Mouse (Mus musculus) limb, embryonic 13.5 days (tissue): ENCODE data around the gene Tubb2b. TPM values are rescaled to one million over a fixed set of nuclear protein-coding genes. Genes with fewer than 3 reads are reported as not detected.
A peak's percentile ranks its signal among the peaks of the same experiment; 100 is the strongest.

Source experiments
- ATAC-seq: fragments of 200-750 bp; cut with Nextera tagmentation; 2 replicates; pipeline ENCODE4 v1.8.0; 2017; ENCODE audit warnings: low read depth, moderate number of reproducible peaks, moderate TSS enrichment; ENCODE audit not compliant: low FRiP score
- H3K27ac ChIP-seq: fragments of 300-500 bp; sonication (generic); 2 replicates; pipeline ENCODE4 v1.5.1; 2015; ENCODE audit warnings: inconsistent platforms, mild to moderate bottlenecking, moderate library complexity
- H3K27me3 ChIP-seq: fragments of 300-500 bp; sonication (generic); 2 replicates; pipeline ENCODE4 v1.6.1; 2015; ENCODE audit warnings: mild to moderate bottlenecking, inconsistent platforms
- H3K36me3 ChIP-seq: fragments of 300-500 bp; sonication (generic); 2 replicates; pipeline ENCODE4 v1.6.1; 2015; ENCODE audit warnings: inconsistent platforms, mild to moderate bottlenecking, moderate library complexity
- H3K4me1 ChIP-seq: fragments of 300-500 bp; sonication (generic); 2 replicates; pipeline ENCODE4 v1.6.1; 2015; ENCODE audit warnings: inconsistent platforms
- H3K4me2 ChIP-seq: fragments of 300-500 bp; sonication (generic); replicated peaks from 2 replicates; pipeline ENCODE4 v1.6.1; 2015; ENCODE audit warnings: inconsistent platforms, mild to moderate bottlenecking, moderate library complexity
- H3K4me3 ChIP-seq: fragments of 300-500 bp; sonication (generic); 2 replicates; pipeline ENCODE4 v1.5.1; 2015; ENCODE audit warnings: moderate library complexity, mild to moderate bottlenecking, inconsistent platforms
- H3K9ac ChIP-seq: fragments of 300-500 bp; sonication (generic); 2 replicates; pipeline ENCODE4 v1.6.1; 2015; ENCODE audit warnings: mild to moderate bottlenecking, inconsistent platforms
- H3K9me3 ChIP-seq: fragments of 300-500 bp; sonication (generic); 2 replicates; pipeline ENCODE4 v1.6.1; 2016; ENCODE audit warnings: inconsistent platforms
- WGBS: fragments of 180-500 bp; shearing (Covaris S2); methylation state at CpG from one replicate; pipeline ENCODE4 v1.1.7; 2015; 5-methylcytosine and 5-hydroxymethylcytosine counted together
- polyA plus RNA-seq: library from polyadenylated mRNA; unstranded; fragments of >200 nt; fragmentation: Nextera tagmentation; extraction: Ambion mirVana; gene quantifications from 2 replicates; pipeline ENCODE4 v1.2.1, GENCODE M21; 2015

Tubb2b gene
- polyA plus RNA-seq, 1 experiment from 2014 or later = 40.1 TPM

DNA sequence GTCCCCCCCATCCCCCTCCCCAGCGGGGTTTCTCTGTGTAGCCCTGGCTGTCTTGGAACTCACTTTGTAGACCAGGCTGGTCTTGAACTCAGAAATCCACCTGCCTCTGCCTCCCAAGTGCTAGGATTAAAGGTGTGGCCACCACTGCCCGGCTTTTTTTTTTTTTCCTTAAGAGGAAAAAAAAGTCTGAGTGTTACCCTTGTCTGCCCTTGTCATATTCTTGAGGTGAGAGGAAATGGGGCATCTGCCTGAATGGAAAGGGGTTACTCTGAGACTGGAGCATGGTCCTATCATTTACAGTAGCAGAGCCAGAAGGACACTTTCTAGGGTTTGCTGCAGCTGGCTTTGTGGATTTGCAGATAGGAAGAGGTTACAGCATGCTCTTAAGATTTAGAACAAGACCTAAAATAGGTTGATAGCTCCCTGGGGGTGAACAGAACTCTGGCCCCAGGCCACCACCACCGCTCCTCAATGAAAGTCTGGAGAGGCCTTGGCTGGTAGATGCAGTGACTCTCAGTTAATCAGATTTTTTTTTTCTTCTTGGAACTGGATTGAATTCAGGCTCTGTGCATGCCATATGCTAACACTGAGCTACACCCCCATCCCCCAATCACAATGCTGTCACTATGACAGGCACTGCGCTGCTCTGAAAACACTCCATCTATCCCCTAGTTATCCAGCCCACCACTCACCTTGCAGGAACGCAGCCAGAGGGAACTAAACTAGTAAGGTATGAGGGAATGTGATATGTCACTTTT lies 23.2 kb upstream of the Tubb2b start:
- WGBS = 85% methylated on average over 4 of the region's 5 CpGs
- Histone ChIP-seq H3K27me3 (no peaks in the 10 kb centered on the region), H3K36me3 (no peaks in the 10 kb centered on the region), H3K9me3 (no peaks in the 10 kb centered on the region), H3K4me1 (peaks cover 41% of the 10 kb centered on the region), H3K4me2 (no peak overlapping the region), H3K9ac (no peak overlapping the region), H3K4me3 (no peak overlapping the region), H3K27ac (peak overlapping the region; percentile 15; the same call in 1 of the 2 replicates)
- ATAC-seq = no peak

DNA sequence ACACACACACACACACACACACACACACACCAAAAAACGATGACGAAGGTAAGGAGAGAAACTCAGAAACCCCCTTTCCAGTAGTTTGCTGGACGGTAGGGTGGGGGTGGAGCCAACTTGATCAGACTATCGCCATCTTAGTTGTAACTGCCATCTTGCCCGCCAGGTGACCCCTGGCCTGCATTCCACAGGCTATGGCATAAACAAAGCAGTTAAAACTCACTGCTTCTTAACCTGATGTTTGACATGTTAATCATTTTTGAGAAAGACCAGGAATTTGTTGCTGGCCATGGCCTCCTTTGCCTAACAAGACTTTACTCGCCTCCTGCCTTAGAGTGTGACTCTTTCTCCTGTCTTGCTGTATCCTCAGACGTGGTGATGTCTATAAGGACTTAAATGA lies 22.4 kb upstream of the Tubb2b start:
- no peak for ATAC-seq
- H3K27ac ChIP-seq = no peak overlapping the region
- H3K4me3 ChIP-seq = no peak overlapping the region
- H3K9me3 ChIP-seq = no peaks in the 10 kb centered on the region
- no peaks in the 10 kb centered on the region for H3K27me3 ChIP-seq
- no peaks in the 10 kb centered on the region for H3K36me3 ChIP-seq
- 60% methylated on average over 7 of the region's 7 CpGs for WGBS
- no peak overlapping the region for H3K4me2 ChIP-seq
- H3K4me1 ChIP-seq = peaks cover 41% of the 10 kb centered on the region
- H3K9ac ChIP-seq = no peak overlapping the region

DNA sequence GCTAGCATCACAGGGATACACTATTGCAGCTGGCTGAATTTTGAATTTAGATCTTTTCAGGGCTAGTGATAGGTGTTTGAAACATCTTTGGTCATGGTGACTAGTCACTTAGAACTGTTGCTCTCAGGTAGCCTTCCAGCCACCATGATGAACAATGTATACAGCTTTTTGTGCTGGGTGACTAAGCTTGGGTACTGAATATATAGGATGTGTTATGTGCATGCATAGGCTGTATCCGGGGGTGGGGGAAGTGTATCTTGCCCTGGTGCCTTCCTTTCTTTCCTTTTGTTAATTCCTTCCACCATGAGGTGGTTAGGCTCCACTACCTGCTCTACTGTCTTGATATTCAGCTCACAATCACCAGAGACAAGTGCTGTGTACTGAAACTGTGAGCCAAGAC lies 21.2 kb upstream of the Tubb2b start:
- Histone ChIP-seq H3K4me1 (peaks cover 35% of the 10 kb centered on the region), H3K36me3 (no peaks in the 10 kb centered on the region), H3K4me3 (no peak overlapping the region), H3K4me2 (no peak overlapping the region), H3K9me3 (no peaks in the 10 kb centered on the region), H3K9ac (no peak overlapping the region), H3K27me3 (no peaks in the 10 kb centered on the region), H3K27ac (no peak overlapping the region)
- 95% methylated on average over 1 of the region's 1 CpGs for WGBS
- ATAC-seq = no peak

DNA sequence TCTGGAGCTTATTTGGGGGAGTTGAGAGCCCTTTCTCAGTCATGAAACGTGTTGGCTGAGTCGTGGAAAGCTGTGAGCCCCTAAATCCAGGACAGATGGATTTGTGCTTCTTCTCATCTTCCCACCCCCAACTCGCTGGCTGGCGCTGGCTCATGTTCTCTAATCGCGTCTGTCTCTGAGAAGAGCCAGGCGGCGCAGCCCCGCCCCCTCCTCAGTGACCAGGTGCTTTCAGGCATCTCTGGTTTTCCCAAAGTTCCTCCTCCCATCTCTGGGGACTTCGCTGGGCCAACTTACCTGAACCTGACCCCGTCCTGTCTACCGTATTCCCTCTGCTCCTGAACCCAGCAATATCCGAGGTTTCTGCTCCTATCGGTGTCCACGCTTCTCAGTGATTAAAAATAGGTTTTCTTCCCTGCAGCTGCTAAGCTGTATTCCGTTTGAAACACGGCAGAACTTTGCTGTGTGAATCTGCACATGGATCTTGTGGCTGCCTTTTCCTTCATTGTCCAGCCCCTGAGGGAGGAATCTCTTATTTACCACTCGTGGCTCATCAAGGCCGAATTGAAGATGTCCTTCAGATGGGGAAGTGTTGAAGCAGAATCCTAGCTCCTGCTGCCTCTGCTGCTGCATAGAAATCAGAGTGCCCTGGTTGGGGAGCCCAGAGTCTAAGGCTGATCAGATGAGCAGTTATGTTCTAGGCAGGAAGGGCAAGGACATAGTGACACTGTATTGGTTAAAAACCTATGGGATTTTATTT lies 20.2 kb upstream of the Tubb2b start:
- H3K4me3 ChIP-seq = peak overlapping the region; percentile 20; the same call in 1 of the 2 replicates
- peak; percentile 17; the same call in 1 of the 2 replicates for ATAC-seq
- H3K9me3 ChIP-seq = no peaks in the 10 kb centered on the region
- peak overlapping the region; percentile 70 for H3K4me2 ChIP-seq
- 0 out of 2 replicates have a peak overlapping the region, but pooled peaks have one; percentile 21 for H3K9ac ChIP-seq
- peaks cover 35% of the 10 kb centered on the region for H3K4me1 ChIP-seq
- H3K36me3 ChIP-seq = no peaks in the 10 kb centered on the region
- WGBS = 12% methylated on average over 19 of the region's 19 CpGs
- peak overlapping the region; percentile 69; the same call in 1 of the 2 replicates for H3K27ac ChIP-seq
- H3K27me3 ChIP-seq = no peaks in the 10 kb centered on the region

DNA sequence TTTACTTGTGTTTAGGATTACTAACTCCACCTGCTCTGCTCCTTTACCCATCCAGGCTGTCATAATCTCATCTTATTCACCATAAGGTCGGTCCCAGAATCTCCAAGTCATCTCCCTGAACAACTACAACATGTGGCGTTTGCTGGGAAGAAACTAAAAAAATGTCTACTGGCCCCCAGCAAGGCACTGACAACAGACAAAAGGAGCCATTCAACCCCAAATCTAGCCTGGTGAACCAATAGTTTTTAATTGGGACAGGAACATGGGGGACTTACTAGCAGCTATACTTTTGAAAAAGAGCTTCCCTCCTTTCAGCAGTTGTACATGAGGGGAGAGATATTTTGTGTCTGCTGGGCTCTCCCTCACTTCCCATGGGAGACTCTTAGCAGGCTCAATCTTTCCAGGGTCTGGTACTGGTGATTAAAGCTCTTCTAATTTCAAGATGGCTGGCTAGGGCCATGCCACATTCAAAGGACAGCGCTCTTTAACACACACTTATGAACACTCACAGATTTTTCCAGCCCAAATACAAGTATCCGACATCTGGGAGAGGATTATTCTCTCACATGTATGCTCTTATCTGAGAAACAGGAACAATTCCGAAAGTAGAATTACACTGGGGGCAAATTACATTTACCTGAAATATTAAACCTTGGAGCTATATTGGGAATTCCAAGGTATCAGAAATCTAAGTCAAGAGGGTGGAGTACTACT lies 19.4 kb upstream of the Tubb2b start:
- Histone ChIP-seq H3K27me3 (no peaks in the 10 kb centered on the region), H3K27ac (peak overlapping the region; percentile 69; the same call in 1 of the 2 replicates), H3K36me3 (no peaks in the 10 kb centered on the region), H3K9ac (peak overlapping the region; percentile 68; the same call in 1 of the 2 replicates), H3K9me3 (no peaks in the 10 kb centered on the region), H3K4me1 (peaks cover 34% of the 10 kb centered on the region), H3K4me2 (peak overlapping the region; percentile 70), H3K4me3 (peak overlapping the region; percentile 47)
- no peak for ATAC-seq
- WGBS = 57% methylated on average over 5 of the region's 5 CpGs

DNA sequence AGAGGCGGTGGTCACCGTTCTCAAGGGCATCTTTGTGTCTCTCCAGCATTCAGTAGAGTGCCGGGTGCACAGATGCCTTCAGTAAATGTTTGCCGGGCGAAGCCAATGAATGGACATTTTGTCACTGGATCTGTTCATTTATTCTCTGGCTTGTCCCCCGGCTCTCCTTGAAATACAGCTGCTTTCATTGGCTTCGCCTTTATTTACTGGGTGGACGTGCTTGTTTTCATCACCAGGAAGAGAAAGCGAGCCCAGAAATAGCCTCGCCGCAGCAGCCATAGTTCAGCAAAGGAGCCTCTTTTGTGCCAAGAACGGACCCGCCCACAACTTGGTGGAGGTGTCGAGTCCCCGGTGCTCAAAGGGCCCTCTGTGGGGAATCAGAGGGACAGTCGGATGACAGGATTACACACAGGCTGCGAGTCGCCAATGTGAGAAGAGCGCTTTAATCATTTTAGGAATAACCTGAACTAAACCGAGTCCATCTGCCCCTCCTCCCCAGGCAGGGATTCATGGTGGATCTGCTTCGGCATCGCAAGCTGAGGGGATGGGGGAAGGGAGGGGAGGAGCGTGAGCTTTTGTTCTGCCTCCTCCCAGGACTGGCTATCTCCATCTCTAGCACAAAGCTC lies 18.6 kb upstream of the Tubb2b start:
- H3K4me1 ChIP-seq = peaks cover 28% of the 10 kb centered on the region
- 4% methylated on average over 23 of the region's 23 CpGs for whole genome bisulfite sequencing
- H3K36me3 ChIP-seq = no peaks in the 10 kb centered on the region
- H3K27me3 ChIP-seq = no peaks in the 10 kb centered on the region
- H3K9ac ChIP-seq = peak overlapping the region; percentile 68
- H3K9me3 ChIP-seq = no peaks in the 10 kb centered on the region
- peak; percentile 77 for ATAC-seq
- H3K4me2 ChIP-seq = peak overlapping the region; percentile 70
- peak overlapping the region; percentile 69; the same call in 1 of the 2 replicates for H3K27ac ChIP-seq
- H3K4me3 ChIP-seq = peak overlapping the region; percentile 47

DNA sequence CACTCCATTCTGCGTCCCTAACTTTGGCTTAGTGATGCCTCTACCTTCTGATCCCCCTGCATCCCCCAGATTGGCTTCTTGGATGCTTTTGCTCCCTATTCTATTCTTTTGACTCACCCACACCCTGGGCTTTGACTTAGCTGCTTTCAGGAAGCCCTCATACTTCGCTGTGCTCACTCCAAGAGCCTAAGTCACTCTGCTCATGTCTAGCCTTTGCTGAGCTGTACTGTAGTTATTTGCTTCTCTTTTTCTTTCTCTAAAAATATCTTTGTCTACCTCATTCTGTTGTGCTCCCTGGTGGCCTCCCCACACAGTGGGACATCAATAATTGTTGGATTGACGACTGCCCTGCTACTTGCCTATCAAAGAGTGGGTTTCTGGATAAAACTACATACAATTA lies 17.9 kb upstream of the Tubb2b start:
- peak overlapping the region; percentile 69; the same call in 1 of the 2 replicates for H3K27ac ChIP-seq
- H3K9ac ChIP-seq = no peak overlapping the region

DNA sequence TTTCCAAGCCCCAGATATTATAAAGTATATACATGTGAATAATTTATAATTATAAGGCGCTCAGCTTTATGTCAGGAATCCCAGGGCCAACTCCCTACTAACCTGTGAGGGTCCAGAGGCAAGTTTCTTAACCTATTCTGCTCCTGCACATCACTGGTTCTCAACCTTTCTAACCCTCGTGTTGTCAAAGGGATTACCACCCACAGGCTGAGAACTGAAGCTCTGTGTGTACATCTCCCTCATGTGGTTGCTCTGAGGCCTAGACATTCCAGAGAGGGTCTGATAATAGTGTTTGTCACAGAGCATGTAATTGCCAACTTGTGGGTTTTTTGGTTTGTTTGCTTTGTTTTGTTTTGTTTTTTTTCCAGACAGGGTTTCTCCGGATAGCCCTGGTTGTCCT lies 16.6 kb upstream of the Tubb2b start:
- Histone ChIP-seq H3K4me3 (no peak overlapping the region), H3K27ac (no peak overlapping the region), H3K27me3 (no peaks in the 10 kb centered on the region), H3K4me2 (no peak overlapping the region), H3K4me1 (peaks cover 18% of the 10 kb centered on the region), H3K9ac (no peak overlapping the region), H3K9me3 (no peaks in the 10 kb centered on the region), H3K36me3 (no peaks in the 10 kb centered on the region)
- ATAC-seq = no peak
- WGBS = 66% methylated on average over 3 of the region's 3 CpGs

More for the DNA sequence above, 17.9 kb upstream of the Tubb2b start:
- Histone ChIP-seq H3K36me3 (no peaks in the 10 kb centered on the region), H3K4me3 (no peak overlapping the region; the same call in 1 of the 2 replicates), H3K9me3 (no peaks in the 10 kb centered on the region), H3K27me3 (no peaks in the 10 kb centered on the region), H3K4me1 (peaks cover 21% of the 10 kb centered on the region), H3K4me2 (peak overlapping the region; percentile 70; the same call in 1 of the 2 replicates)
- no peak for ATAC-seq
- WGBS = 82% methylated on average over 3 of the region's 3 CpGs

DNA sequence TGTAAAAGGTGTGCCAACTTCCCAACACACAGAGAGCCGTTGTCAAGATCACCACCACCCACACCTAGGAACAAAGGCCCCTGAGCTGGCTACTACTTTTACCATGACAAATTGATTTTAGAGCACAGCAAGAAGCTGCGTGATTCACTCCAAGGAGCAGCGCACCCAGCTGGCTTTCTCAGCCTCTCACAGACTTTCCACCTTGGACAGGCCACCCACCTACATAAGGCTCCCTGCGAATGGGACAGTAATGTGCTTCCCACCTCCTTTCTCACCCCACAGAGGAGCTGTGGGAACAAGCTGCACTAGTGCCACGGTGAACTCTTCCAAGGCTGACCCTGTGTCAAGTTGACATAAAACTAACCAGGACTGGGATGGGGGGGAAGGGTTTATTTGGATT lies 13.1 kb upstream of the Tubb2b start:
- no peak overlapping the region for H3K4me3 ChIP-seq
- no peak for ATAC-seq
- no peaks in the 10 kb centered on the region for H3K36me3 ChIP-seq
- H3K4me1 ChIP-seq = no peaks in the 10 kb centered on the region
- no peaks in the 10 kb centered on the region for H3K27me3 ChIP-seq
- H3K27ac ChIP-seq = no peak overlapping the region
- H3K4me2 ChIP-seq = no peak overlapping the region
- WGBS = 69% methylated on average over 5 of the region's 5 CpGs
- H3K9me3 ChIP-seq = no peaks in the 10 kb centered on the region
- H3K9ac ChIP-seq = no peak overlapping the region

DNA sequence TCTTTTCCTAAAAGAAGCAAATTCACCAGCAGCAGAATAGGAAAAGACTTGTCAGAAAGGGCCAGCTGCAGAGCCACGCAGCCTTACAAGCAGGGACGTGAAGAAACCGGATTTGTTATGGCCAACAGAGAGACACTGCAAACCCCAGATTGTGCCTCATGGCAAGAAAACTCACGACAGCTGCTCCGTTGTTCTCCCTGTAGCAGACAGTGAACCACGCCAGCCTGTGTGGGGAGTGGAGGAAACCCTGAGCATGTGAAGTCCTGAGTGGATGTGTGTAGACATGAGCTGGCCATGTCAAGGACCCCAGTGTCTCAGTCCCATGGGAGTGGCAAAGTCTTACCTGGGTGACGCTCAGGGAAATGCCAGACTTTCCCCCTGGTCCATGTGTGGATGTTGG lies 6.3 kb upstream of the Tubb2b start:
- ATAC-seq = peak; percentile 37; the same call in 1 of the 2 replicates
- no peak overlapping the region for H3K4me2 ChIP-seq
- peaks cover 10% of the 10 kb centered on the region; the same call in 1 of the 2 replicates for H3K27me3 ChIP-seq
- no peak overlapping the region for H3K27ac ChIP-seq
- H3K4me1 ChIP-seq = peaks cover 27% of the 10 kb centered on the region
- WGBS = 58% methylated on average over 7 of the region's 7 CpGs
- H3K36me3 ChIP-seq = no peaks in the 10 kb centered on the region
- H3K4me3 ChIP-seq = no peak overlapping the region
- no peaks in the 10 kb centered on the region for H3K9me3 ChIP-seq
- no peak overlapping the region for H3K9ac ChIP-seq

DNA sequence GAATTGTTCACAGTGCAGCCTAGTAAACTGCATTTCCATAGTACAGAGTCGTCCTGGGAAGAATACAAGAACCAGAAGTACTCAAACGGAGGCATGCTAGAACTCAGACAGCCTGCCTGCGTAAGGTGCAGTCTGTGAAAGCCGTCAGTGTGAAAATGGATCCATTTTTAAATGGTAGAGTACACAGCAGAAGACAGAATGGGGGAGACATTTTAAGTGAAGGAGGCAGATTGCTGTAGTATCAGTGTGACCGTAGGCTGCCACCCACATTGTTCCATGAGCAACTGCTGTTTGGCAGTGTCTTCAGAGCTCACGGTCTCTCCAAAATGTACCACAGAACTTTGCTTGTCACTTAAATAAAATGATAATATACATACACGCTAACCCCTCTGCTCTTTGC lies 4.0 kb upstream of the Tubb2b start:
- H3K4me2 ChIP-seq = no peak overlapping the region

More for the DNA sequence above, 4.0 kb upstream of the Tubb2b start:
- Histone ChIP-seq H3K4me3 (no peak overlapping the region), H3K27me3 (peaks cover 12% of the 10 kb centered on the region; the same call in 1 of the 2 replicates), H3K9ac (no peak overlapping the region), H3K27ac (no peak overlapping the region), H3K36me3 (no peaks in the 10 kb centered on the region), H3K4me1 (peaks cover 41% of the 10 kb centered on the region), H3K9me3 (no peaks in the 10 kb centered on the region)
- WGBS = 69% methylated on average over 7 of the region's 7 CpGs
- ATAC-seq = no peak
